Mouse (Mus musculus) embryonic facial prominence, embryonic 12.5 days (tissue): ENCODE results near the gene Cdh13. TPM values are rescaled to one million over a fixed set of nuclear protein-coding genes. Genes with fewer than 3 reads are reported as not detected.

ENCODE experiments used
- ATAC-seq: fragments of 200-750 bp; cut with Nextera tagmentation; 2 replicates; pipeline ENCODE4 v1.8.0; 2017; ENCODE audit not compliant: insufficient number of reproducible peaks, insufficient read depth, low FRiP score, low TSS enrichment
- H3K27ac ChIP-seq: fragments of 300-500 bp; sonication (generic); 2 replicates; pipeline ENCODE4 v1.5.1; 2016; ENCODE audit warnings: mild to moderate bottlenecking
- H3K27me3 ChIP-seq: fragments of 300-500 bp; sonication (generic); 2 replicates; pipeline ENCODE4 v1.6.1; 2016; ENCODE audit warnings: mild to moderate bottlenecking, moderate library complexity
- H3K36me3 ChIP-seq: fragments of 300-500 bp; sonication (generic); 2 replicates; pipeline ENCODE4 v1.6.1; 2016; ENCODE audit warnings: mild to moderate bottlenecking
- H3K4me1 ChIP-seq: fragments of 300-500 bp; sonication (generic); 2 replicates; pipeline ENCODE4 v1.6.1; 2016
- H3K4me2 ChIP-seq: fragments of 300-500 bp; sonication (generic); replicated peaks from 2 replicates; pipeline ENCODE4 v1.6.1; 2016; ENCODE audit warnings: mild to moderate bottlenecking, moderate library complexity
- H3K4me3 ChIP-seq: fragments of 300-500 bp; sonication (generic); 2 replicates; pipeline ENCODE4 v1.5.1; 2016; ENCODE audit warnings: mild to moderate bottlenecking
- H3K9ac ChIP-seq: fragments of 300-500 bp; sonication (generic); 2 replicates; pipeline ENCODE4 v1.6.1; 2016; ENCODE audit warnings: mild to moderate bottlenecking, moderate library complexity
- H3K9me3 ChIP-seq: fragments of 300-500 bp; sonication (generic); 2 replicates; pipeline ENCODE4 v1.6.1; 2016; ENCODE audit warnings: mild to moderate bottlenecking, moderate library complexity
- WGBS: fragments of 180-500 bp; shearing (Covaris S2); methylation state at CpG from one replicate; pipeline ENCODE4 v1.1.7; 2016; 5-methylcytosine and 5-hydroxymethylcytosine counted together
- polyA plus RNA-seq: library from polyadenylated mRNA; unstranded; fragments of >200 nt; fragmentation: Nextera tagmentation; extraction: Ambion mirVana; gene quantifications from 2 replicates; pipeline ENCODE4 v1.2.1, GENCODE M21; 2016

The Cdh13 gene
- polyA plus RNA-seq, 1 experiment from 2014 or later: 10.6 TPM

GRCm38 (mm10) chr8:118431731-118432440 is 148.4 kb downstream of the Cdh13 start:
- H3K4me1 ChIP-seq: no peaks in the 10 kb centered on the region
- ATAC-seq: no peak
- H3K36me3 ChIP-seq: no peaks in the 10 kb centered on the region
- H3K9me3 ChIP-seq: no peaks in the 10 kb centered on the region
- H3K4me3 ChIP-seq: no peak overlapping the region
- WGBS: 78% methylated on average over 11 of the region's 11 CpGs
- H3K27ac ChIP-seq: no peak overlapping the region
- H3K4me2 ChIP-seq: no peak overlapping the region
- H3K9ac ChIP-seq: no peak overlapping the region
- no peaks in the 10 kb centered on the region for H3K27me3 ChIP-seq

- Histone ChIP-seq H3K36me3 (no peaks in the 10 kb centered on the region), H3K27me3 (no peaks in the 10 kb centered on the region), H3K27ac (no peak overlapping the region), H3K9ac (no peak overlapping the region), H3K9me3 (no peaks in the 10 kb centered on the region), H3K4me3 (no peak overlapping the region), H3K4me1 (no peaks in the 10 kb centered on the region), H3K4me2 (no peak overlapping the region)
- WGBS: 86% methylated on average over 3 of the region's 3 CpGs
- no peak for ATAC-seq
These were observed 150.1 kb downstream of the Cdh13 start for GRCm38 (mm10) chr8:118433553-118434180.

- Histone ChIP-seq H3K4me3 (no peak overlapping the region), H3K9me3 (no peaks in the 10 kb centered on the region), H3K9ac (no peak overlapping the region), H3K4me1 (no peaks in the 10 kb centered on the region), H3K4me2 (no peak overlapping the region), H3K27ac (no peak overlapping the region), H3K36me3 (no peaks in the 10 kb centered on the region), H3K27me3 (no peaks in the 10 kb centered on the region)
- 72% methylated on average over 5 of the region's 5 CpGs for WGBS
- ATAC-seq: no peak
These were observed 153.2 kb downstream of the Cdh13 start for GRCm38 (mm10) chr8:118436751-118437150.

- H3K4me2 ChIP-seq: no peak overlapping the region
- no peaks in the 10 kb centered on the region for H3K36me3 ChIP-seq
- H3K4me1 ChIP-seq: no peaks in the 10 kb centered on the region
- no peak overlapping the region for H3K9ac ChIP-seq
- no peak overlapping the region for H3K4me3 ChIP-seq
- no peak for ATAC-seq
- H3K27ac ChIP-seq: no peak overlapping the region
- no peaks in the 10 kb centered on the region for H3K27me3 ChIP-seq
- 78% methylated on average over 10 of the region's 10 CpGs for WGBS
- H3K9me3 ChIP-seq: no peaks in the 10 kb centered on the region
These were observed 153.6 kb downstream of the Cdh13 start for GRCm38 (mm10) chr8:118437152-118437551.

GRCm38 (mm10) chr8:118437874-118438273 is 154.3 kb downstream of the Cdh13 start:
- H3K27me3 ChIP-seq: no peaks in the 10 kb centered on the region
- no peak for ATAC-seq
- no peak overlapping the region for H3K27ac ChIP-seq
- no peak overlapping the region for H3K4me3 ChIP-seq
- no peak overlapping the region for H3K4me2 ChIP-seq
- 48% methylated on average over 3 of the region's 3 CpGs for WGBS
- H3K36me3 ChIP-seq: no peaks in the 10 kb centered on the region
- no peak overlapping the region for H3K9ac ChIP-seq
- no peaks in the 10 kb centered on the region for H3K4me1 ChIP-seq
- H3K9me3 ChIP-seq: no peaks in the 10 kb centered on the region

GRCm38 (mm10) chr8:118439857-118440256 is 156.3 kb downstream of the Cdh13 start:
- Histone ChIP-seq H3K4me3 (no peak overlapping the region), H3K9ac (no peak overlapping the region), H3K27me3 (no peaks in the 10 kb centered on the region), H3K9me3 (no peaks in the 10 kb centered on the region), H3K4me1 (no peaks in the 10 kb centered on the region), H3K36me3 (no peaks in the 10 kb centered on the region), H3K4me2 (no peak overlapping the region), H3K27ac (no peak overlapping the region)
- no peak for ATAC-seq
- 81% methylated on average over 5 of the region's 5 CpGs for WGBS

- Histone ChIP-seq H3K4me3 (no peak overlapping the region), H3K4me1 (no peaks in the 10 kb centered on the region), H3K27ac (no peak overlapping the region), H3K9me3 (no peaks in the 10 kb centered on the region), H3K9ac (no peak overlapping the region), H3K4me2 (no peak overlapping the region), H3K27me3 (no peaks in the 10 kb centered on the region), H3K36me3 (no peaks in the 10 kb centered on the region)
- no peak for ATAC-seq
- 48% methylated on average over 3 of the region's 3 CpGs for WGBS
These were observed 159.8 kb downstream of the Cdh13 start for GRCm38 (mm10) chr8:118443361-118443760.

- H3K36me3 ChIP-seq: no peaks in the 10 kb centered on the region
- 85% methylated on average over 8 of the region's 8 CpGs for WGBS
- ATAC-seq: no peak
These were observed 161.2 kb downstream of the Cdh13 start for GRCm38 (mm10) chr8:118444651-118445207.

GRCm38 (mm10) chr8:118446516-118446915 is 163.0 kb downstream of the Cdh13 start:
- no peaks in the 10 kb centered on the region for H3K27me3 ChIP-seq
- H3K27ac ChIP-seq: no peak overlapping the region
- H3K9ac ChIP-seq: no peak overlapping the region
- no peak overlapping the region for H3K4me3 ChIP-seq
- no peak for ATAC-seq
- H3K4me1 ChIP-seq: no peaks in the 10 kb centered on the region
- 88% methylated on average over 9 of the region's 9 CpGs for WGBS
- no peaks in the 10 kb centered on the region for H3K9me3 ChIP-seq
- H3K36me3 ChIP-seq: no peaks in the 10 kb centered on the region
- no peak overlapping the region for H3K4me2 ChIP-seq

More at GRCm38 (mm10) chr8:118444651-118445207, 161.2 kb downstream of the Cdh13 start:
- H3K4me3 ChIP-seq: no peak overlapping the region
- H3K9me3 ChIP-seq: no peaks in the 10 kb centered on the region
- H3K27ac ChIP-seq: no peak overlapping the region
- no peaks in the 10 kb centered on the region for H3K27me3 ChIP-seq
- no peak overlapping the region for H3K9ac ChIP-seq
- no peaks in the 10 kb centered on the region for H3K4me1 ChIP-seq
- H3K4me2 ChIP-seq: no peak overlapping the region

- Histone ChIP-seq H3K9ac (no peak overlapping the region), H3K4me1 (no peaks in the 10 kb centered on the region), H3K27ac (no peak overlapping the region), H3K4me2 (no peak overlapping the region), H3K4me3 (no peak overlapping the region), H3K27me3 (no peaks in the 10 kb centered on the region), H3K36me3 (no peaks in the 10 kb centered on the region), H3K9me3 (no peaks in the 10 kb centered on the region)
- 90% methylated on average over 6 of the region's 6 CpGs for WGBS
- ATAC-seq: no peak
These were observed 164.5 kb downstream of the Cdh13 start for GRCm38 (mm10) chr8:118448011-118448410.

GRCm38 (mm10) chr8:118452445-118453103 is 169.0 kb downstream of the Cdh13 start:
- no peaks in the 10 kb centered on the region for H3K4me1 ChIP-seq
- ATAC-seq: no peak
- H3K4me3 ChIP-seq: no peak overlapping the region
- WGBS: 87% methylated on average over 11 of the region's 11 CpGs
- H3K9me3 ChIP-seq: no peaks in the 10 kb centered on the region
- no peaks in the 10 kb centered on the region for H3K27me3 ChIP-seq
- no peaks in the 10 kb centered on the region for H3K36me3 ChIP-seq
- H3K4me2 ChIP-seq: no peak overlapping the region
- H3K9ac ChIP-seq: no peak overlapping the region
- no peak overlapping the region for H3K27ac ChIP-seq

GRCm38 (mm10) chr8:118455245-118455644 is 171.7 kb downstream of the Cdh13 start:
- WGBS: 76% methylated on average over 3 of the region's 3 CpGs
- ATAC-seq: no peak
- H3K9me3 ChIP-seq: no peaks in the 10 kb centered on the region

More at GRCm38 (mm10) chr8:118455245-118455644, 171.7 kb downstream of the Cdh13 start:
- Histone ChIP-seq H3K27ac (no peak overlapping the region), H3K4me2 (no peak overlapping the region), H3K9ac (no peak overlapping the region), H3K27me3 (no peaks in the 10 kb centered on the region), H3K4me3 (no peak overlapping the region), H3K36me3 (no peaks in the 10 kb centered on the region), H3K4me1 (no peaks in the 10 kb centered on the region)
